Mouse (Mus musculus) liver, adult 2 months (tissue): ENCODE results near the gene Acss2.

Source experiments
- CTCF ChIP-seq: fragments of 200-500 bp; IDR thresholded peaks from 2 replicates; pipeline ENCODE4 v1.5.1; 2011; ENCODE audit warnings: low read depth, low read length, control low read depth
- POLR2A ChIP-seq: fragments of 200-500 bp; IDR thresholded peaks from 2 replicates; pipeline ENCODE4 v1.6.1; 2011; ENCODE audit warnings: low read length, control low read depth; ENCODE audit not compliant: insufficient read depth; ENCODE audit errors: extremely low read depth

DNA sequence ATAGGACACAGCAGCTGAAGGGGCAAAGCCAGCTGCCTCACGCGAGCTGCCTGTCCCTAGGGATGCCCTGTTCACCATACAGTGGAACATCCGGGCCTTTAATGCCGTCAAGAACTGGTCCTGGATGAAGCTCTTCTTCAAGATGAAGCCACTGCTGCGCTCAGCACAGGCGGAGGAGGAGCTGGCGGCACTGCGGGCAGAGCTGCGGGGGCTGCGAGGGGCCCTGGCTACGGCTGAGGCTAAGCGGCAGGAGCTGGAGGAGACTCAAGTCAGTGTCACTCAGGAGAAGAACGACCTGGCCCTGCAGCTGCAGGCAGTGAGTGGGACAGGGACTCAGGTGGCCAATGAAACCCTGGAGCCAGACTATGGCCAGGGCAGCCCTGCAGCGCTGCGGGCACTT lies 108.5 kb downstream of the Acss2 start:
- TF ChIP-seq CTCF (no peak), POLR2A (no peak)
